Mouse (Mus musculus): ENCODE results near the gene Gm20388.

GRCm38 (mm10) chr8:120811953-120812352, 901.3 kb downstream of the Gm20388 start:
- TF ChIP-seq CTCF (IDR thresholded peaks at IDR 0.05; ENCODE audit: low read depth) (no peak), EP300 (optimal IDR thresholded peaks at IDR 0.05) (no peak)
